Mouse (Mus musculus) G1E (cell line): ENCODE measurements around the gene Gltp. TPM values are rescaled to one million over a fixed set of nuclear protein-coding genes. Genes with fewer than 3 reads are reported as not detected.

ENCODE experiments used
- ATAC-seq: 2 replicates; pipeline ENCODE4 v1.8.0; 2016; ENCODE audit warnings: mild to moderate bottlenecking; ENCODE audit not compliant: insufficient number of reproducible peaks, poor library complexity, low FRiP score, severe bottlenecking; ENCODE audit errors: extremely low read depth
- DNase-seq: peaks from one replicate; pipeline ENCODE4 v3.0.0; 2012; ENCODE audit warnings: low spot score
- H3K27me3 ChIP-seq: 2 replicates; pipeline ENCODE4 v1.6.1; 2012; ENCODE audit warnings: mild to moderate bottlenecking, low read length, inconsistent platforms; ENCODE audit not compliant: insufficient read depth
- H3K36me3 ChIP-seq: replicated peaks from 2 replicates; pipeline ENCODE3; 2012; ENCODE audit warnings: mild to moderate bottlenecking, inconsistent platforms
- H3K4me1 ChIP-seq: 2 replicates; pipeline ENCODE4 v1.6.1; 2012; ENCODE audit warnings: low read depth, low read length, inconsistent platforms, mixed read lengths; ENCODE audit not compliant: insufficient read depth
- H3K4me3 ChIP-seq: 2 replicates; pipeline ENCODE4 v1.5.1; 2012; ENCODE audit warnings: low read depth, mild to moderate bottlenecking, inconsistent platforms, low read length, moderate library complexity, mixed read lengths
- H3K9me3 ChIP-seq: replicated peaks from 2 replicates; pipeline ENCODE4 v1.6.1; 2012; ENCODE audit warnings: inconsistent platforms
- CTCF ChIP-seq: IDR thresholded peaks from 2 replicates; pipeline ENCODE4 v1.5.1; 2012; ENCODE audit warnings: low read depth, low read length, inconsistent platforms, mixed read lengths
- GATA1 ChIP-seq: IDR thresholded peaks from 2 replicates; pipeline ENCODE4 v1.6.1; 2012; ENCODE audit warnings: borderline replicate concordance, low read length, inconsistent platforms, mixed read lengths
- GATA2 ChIP-seq: IDR thresholded peaks from 2 replicates; pipeline ENCODE4 v1.6.1; 2012; ENCODE audit warnings: low read depth, low read length, inconsistent platforms, borderline replicate concordance
- POLR2AphosphoS5 ChIP-seq: IDR thresholded peaks from 2 replicates; pipeline ENCODE4 v1.6.1; 2012; ENCODE audit warnings: low read depth, low read length, inconsistent platforms; ENCODE audit not compliant: insufficient replicate concordance
- TAL1 ChIP-seq: conservative IDR thresholded peaks from 2 replicates; pipeline ENCODE4 v1.6.1; 2012; ENCODE audit warnings: low read depth, low read length, inconsistent platforms, mixed read lengths
- polyA plus RNA-seq: library from polyadenylated mRNA; stranded (reverse); fragments of >175 nt; gene quantifications from 2 replicates; pipeline ENCODE4 v1.2.3, GENCODE M21; 2012
- total RNA-seq, 2 experiments: library from RNA; stranded (forward) in 1 of 2; stranded (reverse) in 1 of 2; fragments of 200-1000 nt in 1 of 2; fragments of >200 nt in 1 of 2; fragmentation: Nextera tagmentation in 1 of 2; gene quantifications; 2 replicates each; pipeline ENCODE4 v1.2.3; 2014 to 2017

Gltp gene
- total and polyA plus RNA-seq, 3 experiments: 34.6 to 85.0 (median 48.0) TPM

- DNase-seq (no peak), ATAC-seq (no peak)
- Histone ChIP-seq H3K9me3 (no peaks in the 10 kb centered on the region), H3K36me3 (no peaks in the 10 kb centered on the region), H3K4me3 (no peak overlapping the region), H3K4me1 (peaks cover 10% of the 10 kb centered on the region), H3K27me3 (peaks cover 43% of the 10 kb centered on the region)
- TF ChIP-seq GATA2 (no peak), POLR2AphosphoS5 (no peak), CTCF (no peak), TAL1 (no peak), GATA1 (no peak)
Observed at GRCm38 (mm10) chr5:114636091-114636490, 54.7 kb downstream of the Gltp start.

GRCm38 (mm10) chr5:114631336-114631735 lies 59.4 kb downstream of the Gltp start:
- DNase-seq (no peak), ATAC-seq (no peak)
- peaks cover 44% of the 10 kb centered on the region for H3K27me3 ChIP-seq
- TF ChIP-seq GATA2 (no peak), CTCF (peak; percentile 58)
- H3K4me1 ChIP-seq: peaks cover 13% of the 10 kb centered on the region
- no peaks in the 10 kb centered on the region for H3K9me3 ChIP-seq
- no peak overlapping the region for H3K4me3 ChIP-seq
- no peaks in the 10 kb centered on the region for H3K36me3 ChIP-seq

DNA sequence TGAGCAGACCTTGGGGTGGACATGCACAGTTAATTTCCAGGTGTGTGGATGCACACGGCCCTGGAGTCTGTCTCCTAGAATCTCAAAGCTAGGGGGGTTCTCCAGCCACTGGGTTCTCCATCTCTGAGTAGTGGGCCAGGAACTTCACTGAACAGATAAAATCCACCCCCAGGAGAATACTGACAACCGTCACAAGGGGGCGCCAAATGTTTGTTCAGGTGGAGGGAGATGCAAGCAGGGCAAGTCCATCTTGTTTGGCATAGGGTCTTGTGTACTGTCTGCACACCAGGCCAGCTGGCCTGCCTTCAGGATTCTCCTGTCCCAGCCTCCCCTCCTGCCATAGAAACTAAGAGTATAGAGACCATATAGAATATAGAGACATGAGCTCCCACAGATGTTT lies 65.2 kb downstream of the Gltp start:
- no peaks in the 10 kb centered on the region for H3K9me3 ChIP-seq
- no peak for TF ChIP-seq GATA2
- TF ChIP-seq CTCF: peak; percentile 39; the same call in 1 of the 2 replicates
- no peak overlapping the region for H3K4me3 ChIP-seq
- H3K27me3 ChIP-seq: peaks cover 43% of the 10 kb centered on the region
- DNase-seq (peak; percentile 69), ATAC-seq (no peak)
- H3K4me1 ChIP-seq: peaks cover 15% of the 10 kb centered on the region
- no peaks in the 10 kb centered on the region for H3K36me3 ChIP-seq

GRCm38 (mm10) chr5:114620305-114620704 lies 70.5 kb downstream of the Gltp start:
- no peak for TF ChIP-seq GATA1
- no peak for TF ChIP-seq TAL1
- no peak for TF ChIP-seq POLR2AphosphoS5
- TF ChIP-seq CTCF: peak; percentile 91
- TF ChIP-seq GATA2: no peak
- ATAC-seq (peak; percentile 15; the same call in 1 of the 2 replicates), DNase-seq (peak; percentile 58)
- Histone ChIP-seq H3K4me1 (peaks cover 14% of the 10 kb centered on the region), H3K4me3 (no peak overlapping the region), H3K9me3 (no peaks in the 10 kb centered on the region), H3K36me3 (no peaks in the 10 kb centered on the region), H3K27me3 (peaks cover 31% of the 10 kb centered on the region)

Other genes starting within 250 kb of the Gltp start
- 9.1 and 10.6 TPM in 2 replicates for gene Mmab, start 246.9 kb downstream of the Gltp start, total RNA-seq (2014; fragmentation: Nextera tagmentation)
- 14.5 and 17.8 TPM in 2 replicates for gene Mmab, start 246.9 kb downstream of the Gltp start, total RNA-seq (2017)
- 23.1 and 29.5 TPM in 2 replicates for gene Mmab, start 246.9 kb downstream of the Gltp start, polyA plus RNA-seq
- 5.9 and 6.4 TPM in 2 replicates for gene Mvk, start 246.7 kb downstream of the Gltp start, total RNA-seq (2014; fragmentation: Nextera tagmentation)
- gene Mvk, start 246.7 kb downstream of the Gltp start, total RNA-seq (2017): 23.4 and 25.6 TPM in 2 replicates
- gene Mvk, start 246.7 kb downstream of the Gltp start, polyA plus RNA-seq: 32.6 and 39.4 TPM in 2 replicates
- 3.2 and 3.8 TPM in 2 replicates for gene Fam222a, start 123.0 kb downstream of the Gltp start, total RNA-seq (2014; fragmentation: Nextera tagmentation)
- 0.12 and 0.71 TPM in 2 replicates for gene Fam222a, start 123.0 kb downstream of the Gltp start, total RNA-seq (2017)
- 6.9 and 7.3 TPM in 2 replicates for gene Fam222a, start 123.0 kb downstream of the Gltp start, polyA plus RNA-seq
- not detected in 2 replicates for gene Trpv4, start 32.6 kb downstream of the Gltp start, total RNA-seq (2014; fragmentation: Nextera tagmentation)
- gene Trpv4, start 32.6 kb downstream of the Gltp start, total RNA-seq (2017): not detected in 2 replicates
- 0.10 and 0.11 TPM in 2 replicates for gene Trpv4, start 32.6 kb downstream of the Gltp start, polyA plus RNA-seq
- 5.3 and 11.4 TPM in 2 replicates for gene Tchp, start 16.8 kb upstream of the Gltp start, total RNA-seq (2014; fragmentation: Nextera tagmentation)
- gene Tchp, start 16.8 kb upstream of the Gltp start, total RNA-seq (2017): 11.6 and 11.9 TPM in 2 replicates
- 20.1 and 23.0 TPM in 2 replicates for gene Tchp, start 16.8 kb upstream of the Gltp start, polyA plus RNA-seq
- 779 and 780 TPM in 2 replicates for gene Ankrd13a, start 83.7 kb upstream of the Gltp start, total RNA-seq (2014; fragmentation: Nextera tagmentation)
- 554 and 576 TPM in 2 replicates for gene Ankrd13a, start 83.7 kb upstream of the Gltp start, total RNA-seq (2017)
- gene Ankrd13a, start 83.7 kb upstream of the Gltp start, polyA plus RNA-seq: 737 and 869 TPM in 2 replicates
- 213 and 227 TPM in 2 replicates for gene Git2, start 84.5 kb upstream of the Gltp start, total RNA-seq (2014; fragmentation: Nextera tagmentation)
- gene Git2, start 84.5 kb upstream of the Gltp start, total RNA-seq (2017): 101 and 104 TPM in 2 replicates
- 201 and 245 TPM in 2 replicates for gene Git2, start 84.5 kb upstream of the Gltp start, polyA plus RNA-seq
- 10.8 and 12.0 TPM in 2 replicates for gene 1500011B03Rik, start 132.5 kb upstream of the Gltp start, total RNA-seq (2014; fragmentation: Nextera tagmentation)
- 1.9 and 2.0 TPM in 2 replicates for gene 1500011B03Rik, start 132.5 kb upstream of the Gltp start, total RNA-seq (2017)
- 0.45 and 0.94 TPM in 2 replicates for gene 1500011B03Rik, start 132.5 kb upstream of the Gltp start, polyA plus RNA-seq
- not detected in 2 replicates for gene 4930519G04Rik, start 162.7 kb upstream of the Gltp start, total RNA-seq (2014; fragmentation: Nextera tagmentation)
- gene 4930519G04Rik, start 162.7 kb upstream of the Gltp start, total RNA-seq (2017): not detected in 2 replicates
- gene 4930519G04Rik, start 162.7 kb upstream of the Gltp start, polyA plus RNA-seq: not detected in 2 replicates
- gene Gm9936, start 167.7 kb upstream of the Gltp start, total RNA-seq (2014; fragmentation: Nextera tagmentation): not detected in 2 replicates
- gene Gm9936, start 167.7 kb upstream of the Gltp start, total RNA-seq (2017): 0.06 and 0.22 TPM in 2 replicates
- not detected in 2 replicates for gene Gm9936, start 167.7 kb upstream of the Gltp start, polyA plus RNA-seq
- not detected in 2 replicates for gene Oasl2, start 206.0 kb upstream of the Gltp start, total RNA-seq (2014; fragmentation: Nextera tagmentation)
- gene Oasl2, start 206.0 kb upstream of the Gltp start, total RNA-seq (2017): 0.29 and 0.33 TPM in 2 replicates
- gene Oasl2, start 206.0 kb upstream of the Gltp start, polyA plus RNA-seq: not detected in 2 replicates
- 6.8 and 21.9 TPM in 2 replicates for gene Oasl1, start 232.3 kb upstream of the Gltp start, total RNA-seq (2014; fragmentation: Nextera tagmentation)
- gene Oasl1, start 232.3 kb upstream of the Gltp start, total RNA-seq (2017): 4.2 and 5.4 TPM in 2 replicates
- gene Oasl1, start 232.3 kb upstream of the Gltp start, polyA plus RNA-seq: 14.0 and 18.0 TPM in 2 replicates